Mouse (Mus musculus): ENCODE data around the gene Prss47. TPM values are rescaled to one million over a fixed set of nuclear protein-coding genes. Genes with fewer than 3 reads are reported as not detected.

The Prss47 gene
- not detected for polyA plus RNA-seq (2014; fragmentation: Illumina TruSeq; extraction: RNeasy Lipid Tissue Mini Kit (QIAGEN cat#74804); ENCODE audit: low replicate concordance)

DNA sequence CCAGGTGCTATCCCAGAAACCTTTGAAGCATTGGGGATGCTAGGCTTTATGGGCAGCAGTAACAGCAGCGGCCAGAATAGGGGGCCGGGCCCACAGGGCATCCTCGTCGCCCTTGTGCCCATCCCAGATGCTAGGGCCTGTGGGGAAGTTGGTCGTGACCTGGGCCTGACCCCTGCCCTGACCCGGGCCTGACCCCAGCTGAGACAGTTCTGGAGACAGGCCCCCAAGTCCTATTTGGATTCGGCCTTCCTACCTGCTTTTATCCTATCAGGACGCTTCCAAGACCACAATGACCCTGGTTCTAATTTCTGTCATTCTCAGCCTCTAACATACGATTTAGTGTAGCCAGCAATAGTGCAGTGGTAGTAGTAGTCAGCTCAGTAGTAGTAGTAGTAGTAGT is at the start of gene Prss47:
Prss47 (minus strand) TSS at position 101 of the 400 bp plus-strand sequence.

DNA sequence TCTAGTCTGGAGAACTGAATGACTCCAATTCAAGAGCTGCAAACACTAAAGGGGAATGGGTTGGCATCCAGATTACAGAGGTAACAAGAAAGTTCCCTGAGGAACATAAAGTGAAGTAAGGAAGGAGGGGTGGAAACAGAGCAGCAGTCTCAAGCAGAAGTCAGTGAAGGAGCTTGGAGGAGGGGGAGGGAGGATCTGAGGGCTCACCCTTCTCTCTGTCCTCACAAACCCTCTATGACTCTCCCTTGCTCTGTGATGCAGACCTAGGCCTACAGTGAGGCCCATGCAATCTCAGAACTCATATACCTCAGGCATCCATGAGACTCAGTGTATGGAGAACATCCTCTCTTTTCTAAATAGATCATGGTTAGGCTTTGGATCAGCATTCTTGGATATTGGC is 19.8 kb downstream of the Prss47 start, which contains the start of gene Spata31d1c:
Spata31d1c (plus strand) TSS at position 301 of the 400 bp plus-strand sequence.

Other genes with a start within 250 kb of the Prss47 start
- gene Cntnap3, start 148.8 kb downstream of the Prss47 start, polyA plus RNA-seq (2014; fragmentation: Illumina TruSeq; extraction: RNeasy Lipid Tissue Mini Kit (QIAGEN cat#74804); ENCODE audit: low replicate concordance) = 0.15 TPM
- gene Spata31, start 135.4 kb downstream of the Prss47 start, polyA plus RNA-seq (2014; fragmentation: Illumina TruSeq; extraction: RNeasy Lipid Tissue Mini Kit (QIAGEN cat#74804); ENCODE audit: low replicate concordance) = not detected
- gene Spata31d1c, start 19.7 kb downstream of the Prss47 start, polyA plus RNA-seq (2014; fragmentation: Illumina TruSeq; extraction: RNeasy Lipid Tissue Mini Kit (QIAGEN cat#74804); ENCODE audit: low replicate concordance) = not detected
- 125 TPM for gene Mfsd14b, start 60.2 kb upstream of the Prss47 start, polyA plus RNA-seq (2014; fragmentation: Illumina TruSeq; extraction: RNeasy Lipid Tissue Mini Kit (QIAGEN cat#74804); ENCODE audit: low replicate concordance)
- gene Olfr465-ps1, start 85.3 kb upstream of the Prss47 start, polyA plus RNA-seq (2014; fragmentation: Illumina TruSeq; extraction: RNeasy Lipid Tissue Mini Kit (QIAGEN cat#74804); ENCODE audit: low replicate concordance) = not detected
- not detected for gene Olfr466, start 97.5 kb upstream of the Prss47 start, polyA plus RNA-seq (2014; fragmentation: Illumina TruSeq; extraction: RNeasy Lipid Tissue Mini Kit (QIAGEN cat#74804); ENCODE audit: low replicate concordance)
- gene Nlrp4f, start 153.2 kb upstream of the Prss47 start, polyA plus RNA-seq (2014; fragmentation: Illumina TruSeq; extraction: RNeasy Lipid Tissue Mini Kit (QIAGEN cat#74804); ENCODE audit: low replicate concordance) = not detected
- not detected for gene Gm10775, start 206.8 kb upstream of the Prss47 start, polyA plus RNA-seq (2014; fragmentation: Illumina TruSeq; extraction: RNeasy Lipid Tissue Mini Kit (QIAGEN cat#74804); ENCODE audit: low replicate concordance)
- gene Zfp369, start 226.1 kb upstream of the Prss47 start, polyA plus RNA-seq (2014; fragmentation: Illumina TruSeq; extraction: RNeasy Lipid Tissue Mini Kit (QIAGEN cat#74804); ENCODE audit: low replicate concordance) = 35.4 TPM

All from small intestine, adult 10 weeks (tissue).